Mouse (Mus musculus) 416B (cell line): Measurements from ENCODE around the gene Faf2.

Experiments
- DNase-seq: peaks from one replicate; pipeline ENCODE4 v3.0.0; 2011; ENCODE audit warnings: low read depth

Faf2 gene

GRCm38 (mm10) chr13:54680184-54680853, 58.7 kb downstream of the Faf2 start:
- no peak for DNase-seq

DNA sequence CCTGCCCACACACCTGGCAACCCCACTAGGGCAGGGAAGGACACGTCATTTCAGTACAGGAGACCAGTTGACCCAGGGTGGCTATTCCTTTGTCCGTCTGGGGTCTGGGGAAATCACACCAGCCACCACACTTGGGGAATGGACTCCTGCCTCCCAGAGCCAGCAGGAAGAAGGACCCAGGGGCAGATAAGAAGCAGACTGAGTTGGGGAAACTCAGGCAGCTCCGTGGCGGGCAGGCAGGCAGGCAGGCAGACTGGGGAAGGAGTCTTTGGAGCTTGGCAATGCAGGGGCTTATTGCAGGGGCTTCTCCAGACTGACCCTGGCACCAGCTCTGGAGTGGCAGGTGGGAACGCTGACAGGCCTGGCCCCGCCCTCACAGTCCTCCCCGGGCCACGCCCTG, 59.7 kb downstream of the Faf2 start:
- DNase-seq = no peak

GRCm38 (mm10) chr13:54683301-54683700, 61.7 kb downstream of the Faf2 start:
- DNase-seq = no peak

DNA sequence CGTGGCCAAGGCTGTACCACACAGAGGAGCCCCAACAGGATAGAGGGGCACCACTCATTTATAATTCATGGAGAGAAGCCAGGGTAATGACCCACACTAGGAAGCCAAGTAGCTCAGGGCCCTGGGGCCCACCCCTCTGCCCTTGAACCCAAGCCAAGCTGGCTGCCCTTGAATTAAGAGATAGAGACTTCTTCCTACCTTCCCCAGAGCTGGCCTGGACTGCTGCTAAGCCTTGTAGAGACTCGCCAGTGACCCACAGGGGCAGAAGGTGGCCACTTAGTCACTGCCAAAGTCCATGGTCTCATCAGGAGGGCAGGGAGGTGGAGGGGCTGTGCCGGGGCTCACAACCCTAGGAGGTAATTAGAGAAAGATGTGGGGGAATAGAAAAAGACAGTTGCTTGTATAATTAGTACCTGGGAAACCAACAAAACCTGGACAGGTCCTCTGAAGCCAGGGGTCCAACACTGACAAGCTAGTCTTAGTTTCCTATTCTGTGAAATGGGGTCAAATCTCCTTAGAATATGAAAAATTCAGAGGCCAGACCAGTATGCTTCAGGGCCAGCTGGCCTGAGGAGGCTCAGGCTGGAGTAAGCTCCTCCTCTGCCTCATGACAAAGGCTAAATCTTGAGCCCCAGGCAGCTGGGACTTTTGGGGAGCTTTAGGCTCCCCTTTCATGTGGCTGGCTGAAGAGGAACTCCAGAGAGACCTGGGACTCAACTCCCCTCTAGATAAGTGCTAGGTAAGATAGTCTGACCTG, 62.7 kb downstream of the Faf2 start:
- DNase-seq = no peak

GRCm38 (mm10) chr13:54685174-54685573, 63.6 kb downstream of the Faf2 start:
- peak; percentile 73 for DNase-seq

- DNase-seq = peak; percentile 57
Measured at GRCm38 (mm10) chr13:54686139-54687053, 64.8 kb downstream of the Faf2 start.

DNA sequence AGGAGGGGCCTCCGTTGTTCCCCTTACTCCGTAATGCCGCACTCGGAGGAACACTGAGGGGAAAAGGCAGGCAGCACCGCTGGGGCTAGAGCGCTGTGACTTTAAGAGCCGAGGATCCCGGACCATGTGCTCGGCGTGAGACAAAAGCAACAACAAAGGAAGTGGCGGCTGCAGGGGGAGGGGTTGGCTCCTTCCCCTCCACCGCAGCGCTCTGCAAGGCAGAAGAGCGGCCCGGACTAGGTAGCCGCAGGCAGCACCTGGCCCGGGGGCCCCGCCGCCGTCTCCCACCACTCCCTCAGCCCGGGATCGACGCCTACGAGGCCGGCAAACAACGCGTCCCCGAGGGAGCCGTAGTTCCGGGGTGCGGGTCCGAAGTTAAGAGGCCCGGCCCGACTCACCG, 65.5 kb downstream of the Faf2 start:
- DNase-seq = peak; percentile 90

GRCm38 (mm10) chr13:54687575-54688424, 66.2 kb downstream of the Faf2 start:
- DNase-seq = peak; percentile 99

- no peak for DNase-seq
Measured at GRCm38 (mm10) chr13:54690151-54690740, 68.7 kb downstream of the Faf2 start.

DNA sequence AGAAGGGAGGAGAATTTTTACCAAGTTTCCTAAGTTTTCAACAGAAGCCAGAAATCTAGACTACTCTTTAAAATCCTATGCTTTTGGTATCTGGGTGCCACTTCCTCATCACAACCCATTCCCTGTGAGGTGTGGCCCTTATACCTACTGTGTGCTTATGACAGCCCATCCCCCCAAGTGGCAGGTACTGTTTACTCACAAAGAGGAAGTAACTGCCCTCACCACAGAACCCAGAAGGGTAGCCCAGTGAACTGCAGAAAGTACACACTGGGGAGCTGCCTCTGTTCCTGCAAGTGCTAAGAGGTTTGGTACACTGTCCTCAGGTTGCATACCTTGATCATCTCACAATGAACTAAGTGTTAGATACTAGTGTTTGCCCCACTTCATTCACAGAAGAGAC, 70.2 kb downstream of the Faf2 start:
- peak; percentile 53 for DNase-seq

DNA sequence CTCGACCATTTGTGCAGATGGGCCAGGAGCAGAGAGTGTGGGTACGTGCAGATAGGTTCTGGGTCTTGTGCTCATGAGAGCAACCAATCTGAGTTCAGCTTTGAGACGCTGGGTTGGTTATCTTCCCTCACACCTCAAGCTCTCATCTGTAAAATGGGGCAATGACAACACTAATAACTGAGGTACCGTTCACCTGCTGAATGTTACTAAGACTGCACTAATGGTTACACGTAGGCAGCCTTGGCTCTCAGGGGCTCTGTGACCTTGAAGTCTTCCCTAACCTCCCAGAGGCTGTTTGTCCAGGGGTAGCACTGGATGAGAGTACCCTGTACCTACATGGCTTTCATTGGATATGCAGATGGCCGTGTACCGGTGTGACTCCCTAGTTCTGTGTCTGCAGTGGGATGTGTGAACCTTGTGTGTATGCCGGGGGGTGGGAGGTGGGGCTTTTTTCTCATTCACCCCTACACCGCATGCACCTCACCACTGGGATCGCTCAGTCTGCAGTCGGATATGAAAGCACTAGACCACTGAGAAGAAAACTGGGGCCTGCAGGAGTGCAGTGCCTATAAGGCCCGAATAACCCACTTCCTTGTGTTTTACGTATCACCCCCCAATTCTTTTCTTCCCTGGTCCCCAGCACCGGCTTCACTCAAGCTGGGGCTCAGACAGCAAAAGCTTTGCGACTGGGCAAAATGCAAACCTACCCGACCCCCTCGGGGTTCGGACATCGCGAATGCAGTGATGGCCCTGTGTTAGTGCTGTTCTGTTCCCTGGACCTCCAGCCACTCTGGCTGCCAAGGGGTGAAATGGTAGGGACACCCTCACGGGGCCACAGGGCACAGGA, 71.3 kb downstream of the Faf2 start:
- DNase-seq = peak; percentile 44

GRCm38 (mm10) chr13:54693558-54694347, 72.2 kb downstream of the Faf2 start, which contains the start of gene Rnf44:
Rnf44 (minus strand) TSS chr13:54693907.
- peak; percentile 99 for DNase-seq

GRCm38 (mm10) chr13:54694348-54695060, 72.9 kb downstream of the Faf2 start:
- no peak for DNase-seq

DNA sequence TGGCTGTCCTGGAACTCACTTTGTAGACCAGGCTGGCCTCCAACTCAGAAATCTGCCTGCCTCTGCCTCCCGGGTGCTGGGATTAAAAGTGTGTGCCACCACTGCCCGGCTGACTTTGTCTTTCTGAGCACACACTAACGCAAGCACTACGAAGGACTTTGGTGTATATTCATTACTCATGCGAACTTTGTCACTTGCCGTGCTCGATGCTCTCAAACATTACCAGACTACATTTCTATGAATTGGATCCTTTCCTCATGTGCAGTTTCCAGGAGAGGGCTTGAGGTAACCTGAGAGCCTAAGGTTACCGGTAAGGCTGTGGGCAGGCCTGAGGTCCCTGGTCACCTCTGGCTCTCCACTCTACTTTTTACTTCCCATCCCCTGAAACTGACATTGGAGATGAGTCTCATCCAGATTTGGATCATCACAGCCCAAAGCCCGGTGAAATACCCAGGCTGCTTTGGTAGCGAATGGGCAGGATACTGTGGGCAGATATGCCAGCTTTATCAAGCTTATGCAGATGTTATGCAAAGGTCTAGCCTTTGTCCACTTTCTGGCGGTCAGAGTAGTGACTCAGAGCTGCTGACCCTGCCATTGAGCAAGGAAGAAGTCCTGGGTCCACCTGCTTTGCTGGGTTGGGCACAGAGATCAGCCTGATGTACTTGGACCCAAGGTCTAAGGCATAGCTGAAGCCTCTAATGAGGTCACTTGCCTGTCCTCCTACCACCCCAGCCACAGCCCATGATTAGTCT, 74.1 kb downstream of the Faf2 start:
- peak; percentile 82 for DNase-seq

- DNase-seq = no peak
Measured at GRCm38 (mm10) chr13:54701243-54701642, 79.7 kb downstream of the Faf2 start, which contains the start of gene Cdhr2. Cdhr2 (plus strand) TSS chr13:54701461.

GRCm38 (mm10) chr13:54702507-54702906, 80.9 kb downstream of the Faf2 start:
- DNase-seq = no peak

- DNase-seq = no peak
Measured at GRCm38 (mm10) chr13:54704890-54705289, 83.3 kb downstream of the Faf2 start.

DNA sequence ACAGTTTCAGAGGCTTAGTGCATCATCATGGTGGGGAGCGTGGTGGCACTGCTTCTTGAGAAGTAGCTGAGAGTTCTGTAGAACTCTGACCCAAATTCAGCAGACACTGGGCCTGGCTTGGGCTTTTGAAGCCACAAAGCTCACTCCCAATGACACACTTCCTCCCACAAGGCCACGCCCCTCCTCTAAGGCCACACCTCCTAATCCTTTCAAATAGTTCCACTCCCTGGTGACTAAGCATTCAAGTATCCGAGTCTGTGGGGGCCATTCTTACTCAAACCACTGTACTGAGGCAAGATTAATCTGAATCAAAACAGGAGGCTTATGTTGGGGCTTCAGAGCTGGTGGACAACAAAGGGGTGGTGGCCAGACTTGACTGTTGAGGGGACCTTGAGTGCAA, 89.3 kb downstream of the Faf2 start:
- DNase-seq = peak; percentile 17
